Mouse (Mus musculus) CH12.LX (cell line): ENCODE results near the gene Zfp11.

Source experiments
- BHLHE40 ChIP-seq: IDR thresholded peaks from 2 replicates; pipeline ENCODE4 v1.6.1; 2011; ENCODE audit warnings: mild to moderate bottlenecking, low read depth, low read length, improper control_type of control experiment
- CHD1 ChIP-seq: IDR thresholded peaks from 2 replicates; pipeline ENCODE4 v1.6.1; 2012; ENCODE audit warnings: low read depth, low read length, improper control_type of control experiment, inconsistent platforms
- CTCF ChIP-seq, 2 experiments: IDR thresholded peaks in 1 of 2; conservative IDR thresholded peaks in 1 of 2; 2 replicates each; pipeline ENCODE4 v1.5.1; 2011 to 2012; ENCODE audit warnings: low read depth in 2 of 2, low read length in 2 of 2, improper control_type of control experiment in 1 of 2, inconsistent platforms in 1 of 2, mild to moderate bottlenecking in 1 of 2, moderate library complexity in 1 of 2
- ETS1 ChIP-seq: conservative IDR thresholded peaks from 2 replicates; pipeline ENCODE4 v1.6.1; 2012; ENCODE audit warnings: low read depth, mild to moderate bottlenecking, inconsistent platforms, low read length, improper control_type of control experiment, moderate library complexity

GRCm38 (mm10) chr5:129717016-129717415 is 47.1 kb upstream of the Zfp11 start:
- TF ChIP-seq CTCF (conservative IDR thresholded peaks at IDR 0.05 in 1 of 2, IDR thresholded peaks at IDR 0.05 in 1 of 2; ENCODE audit: low read depth in 2 of 2, low read length in 2 of 2) (peak in 1 of 2 experiments; percentile 11; a peak in 1 of 4 replicates), ETS1 (no peak), CHD1 (no peak), BHLHE40 (no peak)
